Mouse (Mus musculus) layer of hippocampus, adult 11-12 months (tissue): ENCODE data around the gene Fam169b.
"Not testable (repeated sequence)": the region's sequence is repeated elsewhere in the genome, so short reads cannot be mapped to it uniquely, and the experiment has no call there.

ENCODE experiments used
- DNase-seq: peaks from one replicate; pipeline ENCODE4 v3.0.0; 2022; ENCODE audit warnings: low spot score

Fam169b gene

GRCm38 (mm10) chr7:68286526-68287481, 13.2 kb downstream of the Fam169b start:
- no peak for DNase-seq

DNA sequence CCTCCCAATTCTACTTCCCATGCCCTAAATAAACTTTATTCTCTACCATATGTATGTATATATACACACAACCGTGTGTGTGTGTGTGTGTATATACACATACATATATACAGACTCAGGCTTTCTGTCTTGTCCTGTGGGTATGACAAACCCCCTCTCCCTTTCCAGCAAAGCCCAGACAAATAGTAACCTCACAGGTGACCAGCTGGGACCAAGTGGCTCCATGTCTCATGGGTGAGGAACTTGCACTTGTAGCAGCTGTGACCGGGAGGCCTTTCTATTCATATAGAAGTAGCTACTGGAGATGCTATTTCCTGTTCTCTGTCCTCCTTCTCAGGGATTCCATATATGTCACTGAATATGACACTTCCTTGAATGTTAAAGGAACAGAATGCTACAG, 13.9 kb downstream of the Fam169b start:
- no peak for DNase-seq

DNA sequence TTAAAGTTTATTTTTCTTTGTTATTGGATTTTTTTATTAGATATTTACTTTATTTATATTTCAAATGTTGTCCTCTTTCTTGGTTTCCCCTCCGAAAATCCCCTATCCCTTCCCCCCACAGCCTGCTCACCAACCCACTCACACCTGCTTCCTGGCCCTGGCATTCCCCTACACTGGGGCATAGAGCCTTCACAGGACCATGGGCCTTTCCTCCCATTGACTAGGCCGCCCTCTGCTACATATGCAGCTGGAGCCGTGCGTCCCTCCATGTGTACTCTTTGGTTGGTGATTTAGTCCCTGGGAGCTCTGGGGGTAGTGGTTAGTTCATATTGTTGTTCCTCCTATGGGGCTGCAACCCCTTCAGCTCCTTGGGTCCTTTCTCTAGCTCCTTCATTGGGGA, 14.4 kb downstream of the Fam169b start:
- DNase-seq = not testable (repeated sequence)

- no peak for DNase-seq
Measured at GRCm38 (mm10) chr7:68289081-68289480, 15.4 kb downstream of the Fam169b start.

DNA sequence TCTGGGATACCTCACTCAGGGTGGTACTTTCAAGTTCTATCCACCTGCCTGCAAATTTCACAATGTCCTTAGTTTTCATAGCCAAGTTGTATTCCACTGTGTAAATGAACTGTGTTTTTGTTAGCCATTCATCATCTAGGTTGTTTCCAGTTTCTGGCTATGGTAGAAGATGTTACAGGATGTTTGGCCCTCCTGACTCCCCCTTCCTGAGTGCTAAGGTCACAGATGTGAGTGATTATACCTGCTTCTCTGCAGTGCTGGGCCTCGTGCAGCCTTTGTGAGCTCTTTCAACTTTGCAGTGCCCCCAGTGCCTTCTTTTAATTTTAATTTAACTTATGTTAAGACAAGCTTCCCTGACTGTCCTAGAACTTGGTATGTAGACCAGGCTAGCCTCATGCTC, 18.0 kb downstream of the Fam169b start:
- no peak for DNase-seq

DNA sequence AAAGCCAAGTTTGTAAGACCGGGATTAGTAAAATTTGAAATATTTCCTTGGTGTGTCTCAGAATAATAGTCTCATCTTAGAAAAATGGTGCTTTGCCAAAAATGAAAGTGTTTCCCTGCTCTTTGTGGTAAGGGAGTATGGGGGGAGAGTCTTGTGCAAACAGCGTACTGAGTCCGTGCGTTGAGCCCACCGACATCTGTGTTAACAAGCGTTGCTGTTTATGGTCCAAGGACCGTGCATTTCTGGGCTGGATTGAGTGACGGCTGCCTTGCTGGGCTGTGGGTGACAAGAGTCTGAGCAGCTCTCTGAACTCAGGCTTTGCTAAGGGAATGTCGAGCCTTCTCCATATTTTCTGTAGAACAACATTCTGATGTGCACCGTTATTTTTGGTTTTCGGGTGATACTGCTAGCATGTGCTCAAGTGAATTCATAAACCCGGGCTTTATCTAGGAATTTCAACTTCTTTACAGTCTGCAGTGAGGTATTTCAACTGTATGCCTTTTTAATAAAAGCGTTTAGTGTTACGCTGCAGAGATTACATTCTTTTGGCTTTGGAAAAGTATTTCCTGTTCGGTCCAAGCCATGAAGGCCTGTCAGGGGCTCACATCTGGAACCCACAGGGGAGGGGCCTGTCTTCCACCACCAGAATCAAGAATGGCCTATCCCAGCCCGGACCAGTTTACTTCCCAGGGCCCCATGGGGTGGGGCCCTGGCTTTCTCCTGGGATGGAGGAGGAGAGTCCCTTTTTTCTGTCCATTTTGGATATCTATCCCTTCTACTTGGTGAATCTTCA, 20.6 kb downstream of the Fam169b start:
- no peak for DNase-seq

DNA sequence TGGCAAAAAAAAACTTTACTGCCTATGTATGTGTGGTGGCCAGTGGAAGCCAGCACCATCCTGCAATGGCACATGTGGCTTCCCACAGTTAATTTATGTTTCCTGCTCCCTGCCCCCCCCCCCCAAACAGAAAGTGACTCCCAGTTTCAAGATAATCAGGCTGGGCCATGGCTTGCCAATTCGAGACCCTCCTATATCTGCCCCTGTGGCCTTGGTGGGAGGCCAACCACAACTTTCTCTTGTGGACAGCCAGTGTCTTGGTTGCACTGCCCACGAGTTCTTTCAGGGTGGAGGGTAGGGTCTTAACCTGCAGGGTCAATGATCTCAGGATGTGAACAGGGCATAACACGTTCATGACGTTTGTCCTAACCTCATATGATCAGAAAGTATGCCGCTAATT, 22.8 kb downstream of the Fam169b start:
- DNase-seq = no peak

DNA sequence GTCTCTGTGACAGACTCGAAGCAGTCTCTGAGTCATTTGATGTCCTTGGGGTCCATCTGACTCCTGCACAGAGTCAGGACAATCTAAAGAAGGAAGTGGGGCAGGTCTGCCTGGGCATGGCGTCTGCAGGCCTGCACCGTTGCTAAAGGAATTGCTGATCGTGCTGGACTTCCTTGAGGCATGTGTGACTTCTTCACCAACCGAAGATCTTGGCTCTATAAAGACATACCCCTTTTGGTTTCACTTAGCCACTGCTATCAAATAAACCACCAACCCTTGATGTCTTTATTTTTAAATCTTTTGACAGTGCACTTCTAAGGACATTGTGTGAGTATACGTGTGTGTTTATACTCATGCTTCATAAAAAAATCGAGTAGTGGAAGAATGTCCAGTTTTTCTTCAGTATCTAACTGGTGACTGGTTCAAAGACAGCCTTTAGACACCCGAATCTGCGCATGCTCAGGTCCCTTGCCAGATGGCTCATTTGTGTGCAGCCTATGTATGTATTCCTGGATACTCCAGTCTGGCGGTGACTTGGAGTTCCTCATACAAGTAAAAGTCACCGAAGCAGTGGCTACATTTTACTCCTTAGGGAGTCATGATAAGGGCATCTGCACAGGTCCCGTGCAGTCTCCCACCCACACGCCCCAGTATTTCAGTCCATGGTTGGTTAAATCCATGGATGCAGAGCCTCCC, 24.9 kb downstream of the Fam169b start:
- DNase-seq = no peak

GRCm38 (mm10) chr7:68301160-68301559, 27.5 kb downstream of the Fam169b start:
- DNase-seq = no peak

DNA sequence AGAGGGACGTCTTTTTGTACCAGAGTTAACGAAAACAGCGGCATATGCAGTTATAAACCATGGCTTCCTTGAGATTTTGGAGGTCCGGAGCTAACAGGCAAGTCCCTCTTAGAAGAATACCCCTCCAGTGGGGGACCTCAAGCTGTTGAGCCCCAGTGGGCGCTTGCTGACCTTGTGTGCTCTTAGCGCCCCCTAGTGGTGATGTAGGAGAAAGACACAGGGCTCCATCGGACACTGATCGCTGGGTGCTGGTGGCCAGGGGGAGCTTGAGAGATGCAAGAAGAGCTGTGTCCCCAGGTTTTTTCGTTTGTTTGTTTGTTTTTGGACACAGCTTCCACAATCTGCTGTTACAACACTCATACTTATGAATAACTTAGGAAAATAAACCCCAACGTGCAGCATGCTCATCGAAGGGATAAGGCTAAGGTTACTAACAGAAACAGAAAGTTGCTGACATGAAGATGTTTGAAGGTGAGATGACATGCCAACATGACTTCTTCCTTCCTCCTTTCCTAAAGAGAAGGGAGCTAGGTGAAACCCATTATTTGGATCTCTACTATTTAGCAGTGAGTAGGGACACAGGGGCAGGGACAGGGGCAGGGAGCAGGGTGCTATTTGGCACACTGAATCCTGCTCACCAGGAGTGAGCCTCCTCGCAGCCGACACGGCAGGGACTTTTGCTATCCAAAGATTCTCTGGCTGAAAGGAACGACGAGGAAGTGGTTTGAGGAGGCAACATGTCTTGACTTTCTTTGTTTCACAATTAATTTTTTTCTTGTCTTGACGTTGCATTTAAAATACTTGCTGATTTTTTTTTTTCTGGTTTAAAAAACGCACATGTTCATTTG, 29.2 kb downstream of the Fam169b start:
- peak; percentile 72 for DNase-seq

DNA sequence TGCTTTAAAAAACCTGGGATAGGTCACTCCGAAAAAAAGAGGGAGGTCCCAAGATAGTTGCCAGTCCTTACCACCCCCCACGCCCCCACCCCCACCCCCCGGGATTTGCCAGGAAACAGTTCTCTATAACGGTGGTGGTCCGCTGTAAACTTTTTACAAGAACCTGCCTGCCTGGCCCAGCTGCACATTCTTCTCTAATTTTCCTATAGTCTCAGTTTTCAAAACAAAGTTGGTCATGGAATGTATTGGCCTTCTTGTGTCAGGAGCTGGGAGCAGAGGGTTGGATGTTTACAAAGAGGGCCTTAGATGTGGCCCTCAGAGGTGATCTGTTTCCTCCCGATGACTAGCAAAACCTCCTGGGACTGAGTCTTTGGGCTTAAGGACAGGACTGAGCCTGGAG, 30.0 kb downstream of the Fam169b start:
- DNase-seq = no peak

GRCm38 (mm10) chr7:68305781-68306575, 32.3 kb downstream of the Fam169b start:
- DNase-seq = no peak

- DNase-seq = no peak
Measured at GRCm38 (mm10) chr7:68306756-68307155, 33.1 kb downstream of the Fam169b start.

DNA sequence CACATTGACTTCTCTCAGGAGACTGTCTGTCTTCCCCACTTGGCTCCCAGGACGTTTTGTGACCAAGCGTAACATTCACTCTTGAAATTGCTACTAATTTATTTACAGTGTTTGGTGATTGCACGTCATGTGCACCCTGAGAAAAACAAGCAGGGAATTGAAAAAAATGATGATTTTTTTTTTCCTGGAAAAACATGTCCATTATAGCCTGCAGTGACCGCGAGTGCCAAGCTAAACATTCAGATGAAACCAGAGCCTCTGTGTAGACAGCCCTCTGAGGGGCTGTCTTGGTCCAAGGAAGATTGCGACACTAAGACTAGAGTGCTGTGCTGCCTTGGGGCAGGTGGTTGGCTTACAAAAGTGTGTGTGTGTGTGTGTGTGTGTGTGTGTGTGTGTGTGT, 37.8 kb downstream of the Fam169b start:
- DNase-seq = no peak

GRCm38 (mm10) chr7:68312395-68312794, 38.8 kb downstream of the Fam169b start:
- no peak for DNase-seq

DNA sequence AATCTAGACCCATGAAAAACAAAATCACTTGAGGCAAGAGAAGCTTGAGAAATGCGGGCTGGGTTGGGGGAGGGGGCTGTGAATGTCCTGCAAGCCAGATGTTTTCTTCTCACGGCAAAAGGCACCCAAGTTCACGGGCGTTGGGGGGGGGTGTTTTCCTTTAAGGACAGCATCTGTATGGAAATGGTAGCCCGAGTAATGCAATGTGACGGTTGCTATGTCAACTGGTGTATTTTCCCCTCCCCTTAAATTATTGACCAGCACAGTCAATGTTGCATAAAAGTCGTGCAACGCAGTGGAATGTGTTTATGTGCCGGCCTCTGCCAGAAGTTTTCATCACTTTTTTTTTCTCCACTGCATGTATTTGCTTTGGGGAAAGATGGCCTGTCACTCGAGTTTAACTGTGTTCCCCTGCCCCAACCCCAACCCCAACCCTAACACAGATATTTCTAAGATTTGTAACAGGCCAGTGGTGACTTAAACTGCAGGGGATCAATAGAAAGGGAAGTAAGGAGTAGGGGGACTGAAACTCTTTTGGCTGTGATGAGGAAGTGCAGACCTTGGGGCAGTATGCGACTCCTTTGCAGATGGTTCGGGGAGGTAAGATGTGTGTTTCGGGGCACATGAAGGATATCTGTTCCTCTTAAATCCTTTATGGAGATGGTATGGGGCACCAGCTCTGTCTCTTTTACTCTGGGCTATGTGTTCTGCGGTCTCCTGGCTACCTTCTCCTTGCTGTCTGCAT, 39.6 kb downstream of the Fam169b start:
- no peak for DNase-seq

DNA sequence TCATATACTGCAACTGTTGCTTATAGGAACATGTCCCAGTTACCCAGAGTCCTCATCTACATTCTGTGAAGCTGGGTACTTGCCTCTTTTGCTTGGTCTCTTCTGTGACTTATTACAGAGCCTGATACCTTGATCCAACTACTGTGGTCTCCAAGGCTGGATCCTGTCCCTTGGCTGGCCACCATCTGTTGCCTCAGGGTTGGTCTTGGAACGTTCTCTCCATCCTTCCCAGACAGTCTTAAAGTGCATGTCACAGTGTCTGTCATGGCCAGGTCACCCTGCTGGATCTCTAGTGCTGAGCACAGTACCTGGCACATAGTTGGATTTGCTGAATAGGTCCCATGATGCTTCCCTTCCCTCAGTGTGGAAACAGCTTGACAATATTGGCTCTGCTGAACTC, 40.6 kb downstream of the Fam169b start:
- DNase-seq = no peak

DNA sequence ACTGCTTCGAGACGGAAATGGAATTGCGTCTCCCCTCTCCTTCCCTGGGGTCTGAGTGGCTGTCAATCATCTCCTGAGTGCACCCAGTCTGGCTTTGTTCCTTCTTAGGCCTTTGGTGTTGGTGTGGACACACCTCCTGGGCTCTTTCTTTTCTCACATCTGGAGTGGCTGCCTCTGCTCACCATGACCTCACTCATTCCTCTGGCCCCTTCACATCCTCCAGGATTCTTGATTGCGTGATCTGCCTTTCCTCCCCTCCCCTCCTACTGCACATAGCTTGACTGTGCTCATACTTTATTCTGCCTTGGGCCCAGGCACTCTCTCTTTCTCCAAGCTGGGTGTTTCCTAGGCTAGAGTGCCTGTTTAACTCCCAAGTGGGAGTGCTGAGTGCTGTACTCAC, 41.4 kb downstream of the Fam169b start:
- no peak for DNase-seq

DNA sequence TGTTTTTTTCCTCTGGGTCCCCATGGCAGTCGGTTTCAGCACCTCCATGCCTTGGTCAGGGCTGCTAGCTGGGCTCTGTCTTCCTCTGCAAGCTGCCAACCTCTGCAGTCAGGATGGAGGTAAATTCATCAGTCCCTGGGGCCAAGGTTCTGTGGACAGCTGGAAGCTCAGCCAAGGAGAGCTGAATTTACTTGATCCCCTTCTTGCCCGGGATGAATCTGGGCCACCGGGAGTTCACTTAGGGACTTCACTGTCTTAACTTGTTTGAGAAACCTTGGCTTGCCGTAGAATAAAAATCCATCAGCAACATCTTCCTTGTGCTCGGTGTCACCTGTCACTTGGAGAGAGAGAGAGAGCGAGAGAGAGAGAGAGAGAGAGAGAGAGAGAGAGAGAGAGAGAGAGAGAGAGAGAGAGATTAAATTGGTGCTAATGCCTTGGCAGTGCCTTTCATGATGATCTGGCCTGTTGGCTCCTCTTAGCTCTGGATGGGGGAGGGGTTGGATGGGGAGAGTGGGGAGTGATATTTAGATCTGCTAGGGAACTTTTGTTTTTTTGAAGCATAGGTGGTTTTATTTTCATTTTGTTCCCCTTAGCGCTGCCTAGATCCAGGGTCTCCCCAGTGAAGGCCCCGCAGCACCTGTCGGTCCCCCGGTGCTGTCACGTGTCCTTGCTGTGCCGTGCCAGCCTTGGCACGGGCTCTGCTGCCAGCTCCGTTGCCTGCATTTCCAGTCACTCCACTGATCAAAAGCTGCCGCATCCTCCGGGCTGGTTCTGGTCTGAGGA, 44.6 kb downstream of the Fam169b start:
- DNase-seq = peak; percentile 22
